Mouse (Mus musculus) E14TG2a.4 (cell line): ENCODE data around the gene Ntrk3.

Experiments used
- CTCF ChIP-seq: conservative IDR thresholded peaks from 2 replicates; pipeline ENCODE4 v1.5.1; 2014; ENCODE audit warnings: low read length
- NANOG ChIP-seq: IDR thresholded peaks from 2 replicates; pipeline ENCODE4 v1.6.1; 2014; ENCODE audit warnings: borderline replicate concordance, low read length, mixed read lengths
- POU5F1 ChIP-seq: IDR thresholded peaks from 2 replicates; pipeline ENCODE4 v1.6.1; 2014; ENCODE audit warnings: low read length, borderline replicate concordance

GRCm38 (mm10) chr7:78599941-78600677 lies 137.7 kb downstream of the Ntrk3 start:
- TF ChIP-seq CTCF (no peak), POU5F1 (no peak), NANOG (no peak)
